Mouse (Mus musculus): ENCODE data around the gene 1600002K03Rik. TPM values are rescaled to one million over a fixed set of nuclear protein-coding genes. Genes with fewer than 3 reads are reported as not detected.
A peak's percentile ranks its signal among the peaks of the same experiment; 100 is the strongest.

The 1600002K03Rik gene
- total and polyA plus RNA-seq, 2 experiments from 2014 or later = 2.6 to 4.4 TPM

- Histone ChIP-seq H3K4me3 (ENCODE audit: low read length) (no peak overlapping the region), H3K9ac (replicated peaks; ENCODE audit: low read length) (no peak overlapping the region), H3K4me1 (ENCODE audit: insufficient read depth, low read length) (peaks cover 9% of the 10 kb centered on the region), H3K27me3 (ENCODE audit: insufficient read depth, low read length) (no peaks in the 10 kb centered on the region), H3K4me2 (ENCODE audit: low read depth, low read length) (0 out of 2 replicates have a peak overlapping the region, but pooled peaks have one; percentile 16), H3K27ac (peak overlapping the region; percentile 67), H3K9me3 (ENCODE audit: low read length) (no peaks in the 10 kb centered on the region), H3K36me3 (ENCODE audit: insufficient read depth, low read length) (peaks cover 62% of the 10 kb centered on the region)
- no peak for TF ChIP-seq CTCF (IDR thresholded peaks at IDR 0.05; ENCODE audit: low read depth)
- 28% methylated on average over 27 of the region's 27 CpGs for WGBS
- ATAC-seq (peak; percentile 22), DNase-seq (ENCODE audit: low spot score) (peak; percentile 58)
These were observed 40.8 kb upstream of the 1600002K03Rik start for GRCm38 (mm10) chr10:80131952-80132350.

- DNase-seq (ENCODE audit: low spot score) = peak; percentile 39
- WGBS = 62% methylated on average over 8 of the region's 8 CpGs
- no peaks in the 10 kb centered on the region for H3K27me3 ChIP-seq (ENCODE audit: insufficient read depth, low read length)
These were observed 39.4 kb upstream of the 1600002K03Rik start for GRCm38 (mm10) chr10:80133226-80133849.

GRCm38 (mm10) chr10:80134421-80134820 lies 38.3 kb upstream of the 1600002K03Rik start:
- WGBS = 85% methylated on average over 9 of the region's 9 CpGs
- ATAC-seq (no peak), DNase-seq (ENCODE audit: low spot score) (no peak)
- Histone ChIP-seq H3K9me3 (ENCODE audit: low read length) (no peaks in the 10 kb centered on the region), H3K4me3 (ENCODE audit: low read length) (no peak overlapping the region), H3K27me3 (ENCODE audit: insufficient read depth, low read length) (no peaks in the 10 kb centered on the region), H3K27ac (no peak overlapping the region), H3K4me2 (ENCODE audit: low read depth, low read length) (no peak overlapping the region), H3K4me1 (ENCODE audit: insufficient read depth, low read length) (peaks cover 14% of the 10 kb centered on the region), H3K9ac (replicated peaks; ENCODE audit: low read length) (no peak overlapping the region), H3K36me3 (ENCODE audit: insufficient read depth, low read length) (peaks cover 41% of the 10 kb centered on the region)
- TF ChIP-seq CTCF (IDR thresholded peaks at IDR 0.05; ENCODE audit: low read depth) = no peak

More at GRCm38 (mm10) chr10:80133226-80133849, 39.4 kb upstream of the 1600002K03Rik start:
- Histone ChIP-seq H3K9ac (replicated peaks; ENCODE audit: low read length) (no peak overlapping the region), H3K9me3 (ENCODE audit: low read length) (no peaks in the 10 kb centered on the region), H3K27ac (no peak overlapping the region), H3K4me3 (ENCODE audit: low read length) (no peak overlapping the region), H3K4me1 (ENCODE audit: insufficient read depth, low read length) (peaks cover 14% of the 10 kb centered on the region), H3K36me3 (ENCODE audit: insufficient read depth, low read length) (peaks cover 50% of the 10 kb centered on the region), H3K4me2 (ENCODE audit: low read depth, low read length) (no peak overlapping the region)
- peak; percentile 27; the same call in 1 of the 2 replicates for TF ChIP-seq CTCF (IDR thresholded peaks at IDR 0.05; ENCODE audit: low read depth)
- ATAC-seq = no peak

DNA sequence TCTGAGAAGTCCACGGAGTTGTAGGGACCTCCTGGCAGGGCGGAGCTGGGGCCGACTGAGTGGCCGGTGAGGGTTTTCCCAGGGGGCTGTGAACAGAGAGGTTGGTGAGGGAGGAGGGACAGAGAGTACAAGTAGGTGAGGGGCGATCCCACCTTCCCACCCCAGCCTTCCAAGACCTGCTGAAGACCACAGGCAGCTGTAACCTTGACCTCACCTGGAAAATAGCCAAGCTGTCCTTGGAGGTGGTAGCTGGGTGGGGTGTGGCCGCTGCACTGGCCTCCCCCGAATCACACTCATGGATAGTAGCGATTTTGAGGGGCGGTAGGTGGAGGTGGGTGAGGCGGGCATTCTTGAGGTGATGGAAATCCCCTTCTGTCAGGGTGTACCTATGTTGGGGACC lies 37.6 kb upstream of the 1600002K03Rik start:
- Histone ChIP-seq H3K27me3 (ENCODE audit: insufficient read depth, low read length) (no peaks in the 10 kb centered on the region), H3K9ac (replicated peaks; ENCODE audit: low read length) (no peak overlapping the region), H3K27ac (no peak overlapping the region), H3K9me3 (ENCODE audit: low read length) (no peaks in the 10 kb centered on the region), H3K36me3 (ENCODE audit: insufficient read depth, low read length) (peaks cover 35% of the 10 kb centered on the region), H3K4me1 (ENCODE audit: insufficient read depth, low read length) (peaks cover 14% of the 10 kb centered on the region), H3K4me2 (ENCODE audit: low read depth, low read length) (no peak overlapping the region), H3K4me3 (ENCODE audit: low read length) (no peak overlapping the region)
- no peak for TF ChIP-seq CTCF (IDR thresholded peaks at IDR 0.05; ENCODE audit: low read depth)
- DNase-seq (ENCODE audit: low spot score) (no peak), ATAC-seq (no peak)
- WGBS = 83% methylated on average over 10 of the region's 10 CpGs

- DNase-seq (ENCODE audit: low spot score) = no peak
- Histone ChIP-seq H3K27me3 (ENCODE audit: insufficient read depth, low read length) (no peaks in the 10 kb centered on the region), H3K4me3 (ENCODE audit: low read length) (no peak overlapping the region), H3K9me3 (ENCODE audit: low read length) (no peaks in the 10 kb centered on the region), H3K4me1 (ENCODE audit: insufficient read depth, low read length) (peaks cover 14% of the 10 kb centered on the region), H3K9ac (replicated peaks; ENCODE audit: low read length) (0 out of 2 replicates have a peak overlapping the region, but pooled peaks have one; percentile 6), H3K4me2 (ENCODE audit: low read depth, low read length) (no peak overlapping the region), H3K36me3 (ENCODE audit: insufficient read depth, low read length) (peaks cover 33% of the 10 kb centered on the region), H3K27ac (no peak overlapping the region)
- no peak for TF ChIP-seq CTCF (IDR thresholded peaks at IDR 0.05; ENCODE audit: low read depth)
- WGBS = 97% methylated on average over 1 of the region's 1 CpGs
- no peak for ATAC-seq
These were observed 37.1 kb upstream of the 1600002K03Rik start for GRCm38 (mm10) chr10:80135641-80136040.

DNA sequence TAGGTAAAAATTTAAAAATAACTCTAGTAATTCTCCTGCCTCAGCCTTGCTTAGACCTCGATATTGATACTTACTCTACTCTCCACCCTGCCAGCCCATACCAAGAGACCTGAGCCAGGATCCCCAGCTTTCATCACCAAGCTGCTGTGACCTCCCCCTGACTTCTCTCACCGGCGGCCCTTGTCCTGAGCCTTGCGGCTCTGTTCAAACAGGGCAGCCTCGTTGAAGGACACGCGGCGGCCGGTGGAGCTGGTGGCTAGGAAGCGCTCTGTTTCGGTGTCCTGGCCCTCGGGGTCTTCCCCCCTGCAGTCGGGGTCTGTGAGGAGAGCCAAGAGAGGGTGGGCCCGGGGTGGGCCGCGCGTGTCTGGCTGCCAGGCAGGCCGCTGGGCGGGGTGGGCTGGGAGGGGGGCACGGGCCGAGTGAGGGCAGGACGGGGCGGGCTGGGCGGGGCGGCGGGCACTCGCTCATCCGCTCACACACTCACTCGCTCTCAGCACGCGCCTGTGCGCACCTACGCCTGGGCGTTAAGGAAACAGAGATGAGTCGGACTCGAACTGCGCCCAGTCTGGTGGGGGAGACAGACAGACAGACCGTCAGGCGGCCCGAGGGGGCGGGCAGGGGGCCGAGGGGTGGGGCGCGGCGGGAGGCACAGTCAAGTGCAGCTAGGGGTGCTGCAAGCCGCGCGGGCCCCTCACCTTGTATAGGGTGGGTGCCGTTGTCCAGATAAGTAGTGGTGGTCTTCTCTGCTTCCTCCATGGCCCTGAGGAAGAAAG lies 36.4 kb upstream of the 1600002K03Rik start:
- H3K4me1 ChIP-seq (ENCODE audit: insufficient read depth, low read length) = peaks cover 19% of the 10 kb centered on the region
- H3K4me2 ChIP-seq (ENCODE audit: low read depth, low read length) = peak overlapping the region; percentile 91
- H3K4me3 ChIP-seq (ENCODE audit: low read length) = peak overlapping the region; percentile 76
- H3K36me3 ChIP-seq (ENCODE audit: insufficient read depth, low read length) = peaks cover 33% of the 10 kb centered on the region
- H3K27me3 ChIP-seq (ENCODE audit: insufficient read depth, low read length) = no peaks in the 10 kb centered on the region
- no peak for TF ChIP-seq CTCF (IDR thresholded peaks at IDR 0.05; ENCODE audit: low read depth)
- 17% methylated on average over 45 of the region's 49 CpGs for WGBS
- no peak for ATAC-seq
- peak overlapping the region; percentile 97 for H3K27ac ChIP-seq
- H3K9me3 ChIP-seq (ENCODE audit: low read length) = no peaks in the 10 kb centered on the region
- peak overlapping the region; percentile 86 for H3K9ac ChIP-seq (replicated peaks; ENCODE audit: low read length)
- DNase-seq (ENCODE audit: low spot score) = no peak
